Mouse (Mus musculus) G1E-ER4 (cell line): ENCODE data around the gene Pde11a. TPM values are rescaled to one million over a fixed set of nuclear protein-coding genes. Genes with fewer than 3 reads are reported as not detected.

Source experiments
- GATA1 ChIP-seq: IDR thresholded peaks from one replicate; pipeline ENCODE4 v1.8.0; 2012; ENCODE audit warnings: low read length, inconsistent platforms
- polyA plus RNA-seq: library from polyadenylated mRNA; stranded (reverse); fragments of >175 nt; gene quantifications from 2 replicates; pipeline ENCODE4 v1.2.3, GENCODE M21; 2012

Gene Pde11a
- polyA plus RNA-seq, 1 experiment, result 0.05 TPM

DNA sequence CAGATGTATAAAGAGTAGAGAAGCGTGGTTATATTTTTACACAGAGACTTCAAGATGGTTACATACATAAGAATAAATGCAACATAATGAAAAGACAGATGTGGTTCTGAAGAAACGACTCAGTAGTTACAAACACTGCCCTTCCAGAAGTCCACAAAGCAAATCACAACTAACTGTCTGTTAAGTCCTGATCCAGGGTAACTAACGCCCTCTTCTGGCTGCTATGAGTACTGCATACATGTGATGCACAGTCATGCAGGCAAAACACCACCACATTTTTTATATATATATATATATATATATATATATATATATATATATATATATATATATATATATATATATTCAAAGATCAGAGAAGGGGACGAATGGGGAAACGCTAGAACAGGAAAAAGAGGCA, 4.0 kb downstream of the Pde11a start:
- no peak for TF ChIP-seq GATA1

DNA sequence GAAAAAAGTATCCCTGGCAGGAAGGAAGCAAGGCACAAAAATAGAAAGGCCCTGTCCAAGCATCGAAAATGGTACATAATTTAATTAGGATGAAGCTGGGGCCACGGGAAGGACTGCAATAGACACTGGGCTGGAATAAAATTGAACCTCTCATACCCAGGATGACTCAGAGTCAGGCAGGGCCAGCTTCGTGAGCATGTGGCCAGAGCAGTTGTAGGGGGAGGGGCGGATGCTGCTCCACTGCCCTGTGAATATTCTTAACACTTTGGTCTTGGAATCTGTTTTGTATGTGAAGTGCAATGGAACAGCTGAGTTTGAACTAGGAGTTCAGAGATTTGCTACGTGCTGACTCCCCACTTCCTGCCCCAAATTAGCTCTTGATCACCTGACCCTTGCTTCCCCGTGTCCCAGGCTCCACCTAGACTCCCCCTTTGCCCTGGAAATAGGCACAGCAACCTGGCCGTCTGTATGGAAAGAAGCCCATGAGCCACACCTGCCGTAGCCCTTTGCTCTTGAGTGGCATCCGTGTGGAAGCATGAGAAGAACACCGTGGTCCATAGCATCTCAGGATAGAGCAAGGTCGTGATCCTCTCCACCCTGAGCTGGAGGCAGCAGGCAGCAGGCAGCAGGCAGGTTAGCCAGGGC, 6.3 kb downstream of the Pde11a start:
- TF ChIP-seq GATA1, result no peak

DNA sequence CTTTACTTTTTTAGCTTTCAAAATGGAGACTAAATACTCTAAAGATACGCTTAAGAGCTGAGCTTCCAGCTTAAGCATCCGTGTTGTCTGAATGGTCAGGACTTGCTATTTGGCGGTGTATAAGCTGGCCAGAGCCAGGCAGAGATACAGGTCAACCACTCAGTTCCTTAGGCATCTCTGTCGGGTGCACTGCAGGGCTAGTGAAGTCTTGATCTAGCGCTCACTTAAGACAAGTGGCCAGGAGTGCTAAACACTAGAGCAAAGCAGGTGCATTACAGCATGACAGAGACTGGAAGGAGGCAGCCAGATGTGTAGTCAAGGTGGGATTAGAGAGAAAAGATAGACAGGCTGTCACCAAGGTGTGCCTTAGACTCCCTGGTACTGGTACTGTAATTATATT, 8.5 kb downstream of the Pde11a start:
- no peak for TF ChIP-seq GATA1

DNA sequence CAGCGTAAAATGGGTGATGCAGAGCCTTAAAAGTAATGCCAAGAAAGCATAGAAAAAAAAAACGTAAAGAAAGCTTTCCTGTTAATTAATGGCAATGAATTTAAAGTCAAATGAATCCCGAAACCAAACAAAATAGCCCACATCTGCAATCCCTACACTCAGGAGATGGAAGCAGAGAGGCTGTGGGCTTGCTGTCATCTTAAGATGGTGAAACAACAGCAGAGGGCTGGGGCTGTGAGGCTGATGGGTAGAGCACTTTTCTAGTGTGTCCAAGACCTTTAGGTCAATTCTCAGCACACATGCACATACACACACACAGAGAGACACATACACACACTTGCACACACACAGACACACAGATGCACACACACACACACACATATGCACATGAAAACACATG, 12.4 kb downstream of the Pde11a start:
- no peak for TF ChIP-seq GATA1

DNA sequence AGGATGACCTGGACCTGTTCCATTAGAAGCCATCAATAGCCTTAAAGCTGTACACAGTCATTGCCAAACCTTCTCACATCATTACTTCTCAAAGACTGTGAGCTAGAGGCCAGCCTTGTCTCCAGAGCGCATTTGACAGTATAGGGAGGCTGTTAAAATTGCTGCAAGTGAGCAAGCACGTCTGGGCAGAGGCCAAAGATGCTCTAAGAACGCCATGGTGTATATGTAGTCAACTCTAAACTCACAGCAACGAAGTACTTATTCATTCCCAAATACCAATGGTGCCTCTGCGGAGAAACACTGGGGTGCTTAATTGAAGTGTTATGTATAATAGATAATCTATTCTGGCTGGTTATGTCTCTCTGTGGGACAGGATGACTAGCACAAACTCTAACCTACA, 14.1 kb downstream of the Pde11a start:
- TF ChIP-seq GATA1, result no peak

DNA sequence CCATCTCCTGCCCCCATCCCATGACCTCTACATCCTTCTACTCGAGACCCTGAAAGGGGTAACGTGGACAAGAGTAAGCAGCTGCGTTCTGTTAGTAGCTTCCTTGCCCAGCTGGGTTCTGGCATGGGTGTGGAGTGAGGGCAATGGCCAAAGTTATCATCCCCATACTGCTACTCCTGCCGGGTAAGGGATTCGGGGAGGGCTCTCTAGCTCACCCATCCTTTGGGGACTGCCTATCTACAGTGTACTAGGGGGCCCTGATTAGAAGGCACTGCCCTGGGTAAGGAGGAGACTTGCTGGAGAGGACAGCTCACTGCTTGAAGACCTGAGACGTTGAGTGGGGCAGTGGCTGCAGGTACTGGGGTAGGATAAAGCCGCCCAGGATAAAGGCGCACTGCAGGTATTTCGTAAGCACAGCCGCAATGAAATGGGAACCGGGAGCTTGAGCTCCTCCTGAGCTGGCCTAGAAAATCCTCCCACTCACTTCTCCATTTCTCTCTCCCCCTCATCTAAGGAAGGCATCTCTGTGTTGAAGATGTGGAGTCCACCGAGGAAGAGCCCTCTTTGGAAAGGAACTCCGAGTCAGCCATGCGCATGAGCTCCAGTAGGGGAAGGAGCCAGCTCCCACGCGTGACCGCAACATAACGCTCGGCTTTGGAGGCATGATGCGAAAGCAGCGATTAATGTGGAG, 15.2 kb downstream of the Pde11a start:
- no peak for TF ChIP-seq GATA1

DNA sequence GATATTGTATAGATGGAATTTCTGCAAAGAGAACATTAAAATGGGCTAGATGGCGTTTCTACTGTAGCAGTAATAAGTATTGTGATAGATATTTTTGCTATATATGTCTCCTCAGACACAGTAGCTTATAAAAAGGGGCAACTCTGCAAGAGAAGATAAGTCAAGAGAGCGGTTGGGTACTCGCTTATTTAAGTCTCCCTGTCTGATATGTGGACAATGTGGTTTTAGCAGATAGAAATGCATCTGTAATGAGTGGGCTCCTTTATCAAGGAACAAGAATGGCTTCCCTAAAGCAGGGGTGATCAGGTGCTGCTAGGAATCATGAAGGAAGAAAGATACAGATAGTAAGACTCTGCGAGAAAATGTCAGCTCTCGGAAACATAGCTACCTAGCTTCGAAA, 18.2 kb downstream of the Pde11a start:
- TF ChIP-seq GATA1, result peak; percentile 64

DNA sequence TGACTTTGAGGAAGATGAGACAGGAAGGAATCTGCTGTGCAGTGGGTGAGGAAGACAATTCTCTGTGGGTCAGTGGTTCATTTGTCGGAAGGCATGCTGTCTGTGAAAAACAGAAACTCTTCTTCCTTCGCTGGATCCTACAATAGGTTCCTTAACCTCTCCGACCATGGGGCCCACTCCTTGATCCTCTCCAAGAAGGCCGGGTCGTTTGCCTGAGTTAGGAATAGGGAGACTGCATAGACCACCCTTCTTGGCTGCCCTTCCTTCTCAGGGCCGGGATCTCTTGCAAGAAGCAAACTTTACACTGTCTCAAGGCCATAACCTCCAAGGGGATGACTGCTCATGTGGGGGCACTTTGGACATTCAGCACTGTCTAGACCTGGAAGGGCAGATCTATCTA, 19.3 kb downstream of the Pde11a start:
- no peak for TF ChIP-seq GATA1

DNA sequence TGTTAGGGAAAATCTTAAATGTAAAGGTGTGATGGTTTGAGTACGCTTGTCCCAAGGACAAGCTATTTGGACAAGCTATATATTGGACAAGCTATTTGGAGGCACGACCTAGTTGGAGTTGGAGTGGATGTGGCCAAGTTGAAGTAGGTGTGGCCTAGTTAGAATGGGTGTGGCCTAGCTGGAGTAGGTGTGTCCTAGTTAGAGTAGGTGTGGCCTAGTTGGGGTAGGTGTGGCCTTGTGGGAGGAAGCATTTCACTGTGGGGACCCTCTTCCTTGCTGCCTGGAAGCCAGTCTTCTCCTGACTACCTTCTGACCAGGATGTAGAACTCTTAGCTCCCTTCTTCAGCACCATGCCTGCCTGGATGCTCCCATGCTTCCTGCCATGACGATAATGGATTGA, 50.9 kb downstream of the Pde11a start:
- no peak for TF ChIP-seq GATA1

DNA sequence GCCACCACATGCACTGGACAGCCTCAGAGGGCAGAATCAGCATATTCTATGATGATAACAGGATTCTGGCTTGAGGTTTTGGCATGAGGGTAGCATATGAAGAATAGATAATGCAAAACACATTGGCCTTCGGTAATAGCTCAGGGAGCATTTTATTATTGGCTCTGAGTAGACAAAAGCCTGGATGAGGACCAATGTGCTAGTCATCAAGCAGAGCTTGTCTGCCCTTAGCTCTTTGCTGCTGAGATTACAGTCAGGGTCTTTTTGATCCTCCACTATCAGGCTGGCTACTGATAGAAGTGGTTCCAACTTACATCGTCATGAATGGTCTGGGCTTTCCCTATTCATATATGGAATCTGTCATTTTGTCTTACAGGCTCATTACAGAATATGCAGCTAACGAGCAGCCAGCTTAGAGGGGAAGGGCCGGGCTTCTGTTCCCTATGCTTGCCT, 52.3 kb downstream of the Pde11a start:
- TF ChIP-seq GATA1, result no peak

DNA sequence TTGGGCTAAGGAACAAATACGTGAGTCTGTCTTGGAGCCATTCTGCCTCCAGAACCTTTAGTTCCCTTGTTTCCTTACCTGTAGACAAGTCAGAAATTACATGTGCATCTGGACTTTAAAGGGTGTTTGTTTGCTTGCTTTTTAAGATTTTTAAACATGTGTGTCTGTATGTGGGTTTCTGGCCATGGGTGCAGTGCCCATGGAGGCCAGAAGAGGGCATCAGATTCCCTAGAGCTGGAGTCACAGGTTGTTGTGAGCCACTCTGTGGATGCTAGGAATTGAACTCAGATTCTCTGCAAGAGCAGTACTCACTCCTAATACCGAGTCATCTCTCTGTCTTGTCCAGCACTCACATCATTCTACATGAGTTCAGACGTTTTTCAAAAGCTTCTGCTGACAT, 53.4 kb downstream of the Pde11a start:
- no peak for TF ChIP-seq GATA1

DNA sequence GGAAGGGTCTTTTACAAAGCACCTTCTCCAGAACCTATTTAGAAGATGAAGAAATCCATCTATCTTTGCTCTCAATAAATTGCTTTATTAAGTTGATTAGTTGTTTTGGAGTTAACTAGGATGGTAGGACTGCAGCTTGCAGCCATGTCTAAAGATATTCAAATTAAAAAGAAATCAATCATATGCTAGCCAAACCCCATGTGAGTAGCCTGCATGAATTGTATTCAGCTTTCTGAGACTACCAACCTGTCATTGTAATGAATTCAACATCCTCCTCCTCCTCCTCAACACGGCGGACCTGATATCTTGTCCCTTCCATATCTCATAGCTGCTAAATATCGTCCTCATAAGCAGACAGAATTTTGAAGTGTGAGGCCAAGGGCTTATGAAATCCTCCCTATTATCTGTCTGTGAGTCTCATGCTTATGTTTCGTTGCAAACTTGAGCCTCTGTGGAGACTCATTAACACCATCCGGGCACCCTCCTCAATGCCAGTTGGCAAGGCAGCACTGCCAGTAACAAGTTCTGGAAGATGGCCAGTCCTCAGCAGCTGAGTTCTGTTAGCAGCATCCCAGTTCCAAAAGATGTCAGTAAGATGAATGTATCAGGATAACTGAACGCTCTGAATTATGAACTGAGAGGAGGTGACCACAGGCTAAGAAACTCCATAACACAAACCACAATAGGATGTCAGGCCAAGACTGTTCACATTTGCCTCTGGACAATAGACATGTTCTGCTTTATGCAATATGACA, 55.0 kb downstream of the Pde11a start:
- no peak for TF ChIP-seq GATA1

DNA sequence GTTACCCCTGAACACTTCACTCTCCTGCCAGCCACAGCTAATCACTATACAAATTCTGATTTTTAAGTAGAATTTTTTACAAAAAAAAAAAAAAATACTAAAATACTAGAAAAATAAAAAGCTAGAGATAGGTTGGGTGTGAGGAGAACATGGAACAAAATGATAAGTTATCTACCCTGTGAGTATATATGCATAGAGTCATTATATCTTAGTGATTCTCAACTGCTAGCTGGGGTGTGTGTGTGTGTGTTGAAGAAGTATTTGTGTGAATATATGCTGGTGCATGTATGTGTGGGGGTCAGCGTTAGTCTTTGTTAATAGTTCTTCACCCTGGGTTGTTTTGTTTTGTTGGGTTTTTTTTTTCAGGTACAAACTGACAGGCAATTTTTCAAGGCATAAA, 69.1 kb downstream of the Pde11a start:
- no peak for TF ChIP-seq GATA1

DNA sequence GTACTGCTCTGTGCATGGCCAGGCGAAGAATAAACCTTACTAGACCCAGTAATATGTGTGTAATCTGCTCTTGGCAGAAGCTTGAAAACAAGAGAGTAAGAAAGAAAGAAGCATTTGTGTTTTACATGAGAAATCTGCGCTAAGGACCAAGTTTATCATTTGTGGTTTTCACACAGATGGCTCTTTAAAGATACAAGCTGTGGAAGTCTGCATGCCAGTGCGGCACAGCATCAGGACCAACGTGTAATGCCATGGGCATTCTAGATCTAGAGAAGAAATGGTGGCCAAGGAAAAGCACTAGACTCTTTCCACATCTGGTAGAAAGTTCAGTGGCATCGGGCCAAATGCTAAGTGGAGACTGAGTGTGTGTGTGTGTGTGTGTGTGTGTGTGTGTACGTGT, 71.2 kb downstream of the Pde11a start:
- no peak for TF ChIP-seq GATA1

DNA sequence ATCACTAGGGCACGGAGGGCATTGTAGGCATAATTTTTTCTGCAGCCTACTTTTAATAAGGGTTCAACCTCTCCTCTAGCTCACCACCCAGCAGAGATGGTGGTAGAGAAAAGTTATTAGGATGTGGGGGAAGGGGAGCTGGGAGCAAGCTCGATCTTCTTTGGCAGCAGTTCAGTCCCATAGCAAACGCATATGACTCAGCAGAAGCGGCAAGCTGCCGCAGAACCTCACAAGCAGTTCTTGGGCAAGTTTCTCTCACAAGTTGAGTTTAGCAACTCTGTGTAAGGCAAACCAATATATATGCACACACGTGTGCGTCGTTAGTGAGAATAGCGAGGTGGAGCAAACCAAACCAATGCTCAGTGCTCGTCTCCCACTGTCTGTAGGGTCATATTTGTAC, 72.0 kb downstream of the Pde11a start:
- no peak for TF ChIP-seq GATA1

DNA sequence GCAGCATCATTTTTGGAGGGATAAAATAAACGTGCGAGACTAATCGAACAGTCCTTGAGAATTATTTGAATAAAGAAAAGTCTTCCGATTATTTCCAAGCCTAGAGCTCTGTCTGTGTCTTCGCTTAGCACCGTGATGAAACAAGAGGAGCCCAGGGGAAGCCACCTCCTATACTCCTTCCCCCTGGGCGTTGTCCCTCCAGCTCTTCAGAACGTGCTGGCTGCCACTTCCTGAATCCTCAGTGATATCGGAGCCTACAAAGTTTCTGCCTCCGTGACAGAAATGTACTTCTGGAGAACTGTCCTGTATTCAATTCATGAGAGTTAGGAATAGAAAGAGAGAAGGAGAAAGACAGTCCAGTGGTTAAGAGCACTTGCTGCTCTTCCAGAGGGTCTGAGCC, 74.3 kb downstream of the Pde11a start:
- no peak for TF ChIP-seq GATA1

DNA sequence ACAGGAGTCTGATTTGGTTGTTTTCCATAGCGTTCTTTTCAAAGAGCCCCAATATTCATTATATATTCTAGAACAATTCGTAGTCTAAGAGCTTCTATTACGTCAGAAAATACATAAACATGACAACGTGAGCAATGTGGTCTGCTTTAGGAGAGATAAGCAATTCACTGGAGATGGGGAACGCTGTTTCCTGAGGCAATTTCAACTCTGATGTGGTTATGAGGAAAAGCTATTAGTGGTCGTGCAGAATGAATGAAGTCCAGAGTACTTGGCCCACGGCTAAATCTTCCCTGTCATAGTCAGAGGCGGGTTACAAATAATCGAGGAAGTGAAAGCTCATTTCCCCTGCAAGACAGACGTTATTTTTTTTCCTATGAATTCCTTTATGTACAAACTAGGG, 75.9 kb downstream of the Pde11a start:
- TF ChIP-seq GATA1, result no peak

DNA sequence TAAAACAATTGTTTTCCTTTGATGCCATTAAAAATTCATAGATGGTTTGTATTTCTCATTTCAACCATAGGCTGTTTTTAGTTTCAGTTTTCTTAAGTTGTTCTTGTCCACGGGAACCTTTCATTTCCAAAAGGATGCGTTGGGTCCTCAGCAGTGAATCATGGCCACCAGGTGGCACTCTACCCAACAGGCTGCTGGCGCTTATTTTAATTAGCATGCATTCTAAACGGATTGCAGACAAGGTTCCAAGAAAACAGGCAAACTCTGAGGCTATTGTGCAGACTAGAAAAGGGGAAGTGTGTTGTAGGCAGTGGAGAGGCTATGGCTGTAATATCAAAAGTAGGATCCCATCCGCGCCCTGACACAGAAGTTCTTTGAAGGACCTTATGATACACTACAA, 83.7 kb downstream of the Pde11a start:
- TF ChIP-seq GATA1, result no peak
